Mouse (Mus musculus) lung, embryonic 16.5 days (tissue): Measurements from ENCODE around the gene Gm13691. TPM values are rescaled to one million over a fixed set of nuclear protein-coding genes. Genes with fewer than 3 reads are reported as not detected.
"Not testable (repeated sequence)": the region's sequence is repeated elsewhere in the genome, so short reads cannot be mapped to it uniquely, and the experiment has no call there.

Source experiments
- ATAC-seq: fragments of 200-750 bp; cut with Nextera tagmentation; 2 replicates; pipeline ENCODE4 v1.8.0; 2017; ENCODE audit warnings: low read depth, mild to moderate bottlenecking, moderate library complexity
- H3K27ac ChIP-seq: fragments of 300-500 bp; sonication (generic); 2 replicates; pipeline ENCODE4 v1.5.1; 2014; ENCODE audit warnings: mild to moderate bottlenecking, control low read depth, low read length
- H3K27me3 ChIP-seq: fragments of 300-500 bp; sonication (generic); 2 replicates; pipeline ENCODE4 v1.6.1; 2014; ENCODE audit warnings: low read depth, low read length, mixed read lengths; ENCODE audit not compliant: control insufficient read depth, insufficient read depth
- H3K36me3 ChIP-seq: fragments of 300-500 bp; sonication (generic); 2 replicates; pipeline ENCODE4 v1.6.1; 2014; ENCODE audit warnings: low read length; ENCODE audit not compliant: control insufficient read depth, insufficient read depth
- H3K4me1 ChIP-seq: fragments of 300-500 bp; sonication (generic); replicated peaks from 2 replicates; pipeline ENCODE4 v1.6.1; 2014; ENCODE audit warnings: low read length, mixed read lengths; ENCODE audit not compliant: control insufficient read depth, insufficient read depth
- H3K4me2 ChIP-seq: fragments of 300-500 bp; sonication (generic); 2 replicates; pipeline ENCODE4 v1.6.1; 2014; ENCODE audit warnings: low read depth, low read length, control low read depth
- H3K4me3 ChIP-seq: fragments of 300-500 bp; sonication (generic); 2 replicates; pipeline ENCODE4 v1.5.1; 2014; ENCODE audit warnings: mild to moderate bottlenecking, low read length, control low read depth
- H3K9ac ChIP-seq: fragments of 300-500 bp; sonication (generic); 2 replicates; pipeline ENCODE4 v1.6.1; 2014; ENCODE audit warnings: low read length, control low read depth
- H3K9me3 ChIP-seq: fragments of 300-500 bp; sonication (generic); 2 replicates; pipeline ENCODE4 v1.6.1; 2016; ENCODE audit warnings: low read length; ENCODE audit not compliant: control insufficient read depth
- WGBS: fragments of 180-500 bp; shearing (Covaris S2); extraction: QIAGEN DNeasy Blood & Tissue Kit; methylation state at CpG from one replicate; pipeline ENCODE4 v1.1.7; 2014; 5-methylcytosine and 5-hydroxymethylcytosine counted together
- polyA plus RNA-seq: library from polyadenylated mRNA; unstranded; fragments of >200 nt; fragmentation: Nextera tagmentation; extraction: Ambion mirVana; gene quantifications from 2 replicates; pipeline ENCODE4 v1.2.1, GENCODE M21; 2015

Gene Gm13691
- polyA plus RNA-seq, 1 experiment from 2014 or later: not detected

- not testable (repeated sequence) for H3K27ac ChIP-seq, H3K27me3 ChIP-seq, H3K4me3 ChIP-seq, ATAC-seq, H3K36me3 ChIP-seq, H3K4me2 ChIP-seq, H3K4me1 ChIP-seq, H3K9me3 ChIP-seq, H3K9ac ChIP-seq
- WGBS: no CpG with 5 or more reads among the region's 6 CpGs
Measured at GRCm38 (mm10) chr2:83984443-83984842, 5.9 kb upstream of the Gm13691 start, which contains the start of gene Gm13697. Gm13697 (plus strand) TSS chr2:83984743.

- H3K27me3 ChIP-seq, H3K36me3 ChIP-seq, H3K9me3 ChIP-seq, H3K4me1 ChIP-seq, H3K9ac ChIP-seq: not testable (repeated sequence)
- ATAC-seq: peak; percentile 83
- Histone ChIP-seq H3K27ac (peak overlapping the region; percentile 25; the same call in 1 of the 2 replicates), H3K4me2 (peak overlapping the region; percentile 9; the same call in 1 of the 2 replicates), H3K4me3 (peak overlapping the region; percentile 1; the same call in 1 of the 2 replicates)
- WGBS: 24% methylated on average over 7 of the region's 9 CpGs
Measured at GRCm38 (mm10) chr2:83993639-83994255, 3.4 kb downstream of the Gm13691 start.

- H3K9ac ChIP-seq, H3K9me3 ChIP-seq, H3K36me3 ChIP-seq, H3K4me1 ChIP-seq, H3K27me3 ChIP-seq, H3K27ac ChIP-seq, H3K4me3 ChIP-seq, ATAC-seq, H3K4me2 ChIP-seq: not testable (repeated sequence)
- no CpG with 5 or more reads among the region's 3 CpGs for WGBS
Measured at GRCm38 (mm10) chr2:83994526-83994925, 4.2 kb downstream of the Gm13691 start.

- Histone ChIP-seq H3K4me3 (no peak overlapping the region), H3K36me3 (no peaks in the 10 kb centered on the region), H3K9ac (no peak overlapping the region), H3K9me3 (no peaks in the 10 kb centered on the region), H3K4me2 (no peak overlapping the region), H3K27me3 (no peaks in the 10 kb centered on the region), H3K4me1 (no peaks in the 10 kb centered on the region), H3K27ac (no peak overlapping the region)
- no peak for ATAC-seq
- 48% methylated on average over 1 of the region's 1 CpGs for WGBS
Measured at GRCm38 (mm10) chr2:84008913-84009312, 18.6 kb downstream of the Gm13691 start.

- no peaks in the 10 kb centered on the region; the same call in 1 of the 2 replicates for H3K4me1 ChIP-seq
- WGBS: 55% methylated on average over 3 of the region's 3 CpGs
- no peak overlapping the region for H3K4me2 ChIP-seq
- H3K36me3 ChIP-seq: no peaks in the 10 kb centered on the region
- H3K9me3 ChIP-seq: no peaks in the 10 kb centered on the region
- H3K27ac ChIP-seq: no peak overlapping the region
- H3K27me3 ChIP-seq: no peaks in the 10 kb centered on the region
- no peak overlapping the region for H3K4me3 ChIP-seq
- no peak for ATAC-seq
- no peak overlapping the region for H3K9ac ChIP-seq
Measured at GRCm38 (mm10) chr2:84009818-84010217, 19.5 kb downstream of the Gm13691 start.

- peak overlapping the region; percentile 55 for H3K27ac ChIP-seq
- H3K4me2 ChIP-seq: 0 out of 2 replicates have a peak overlapping the region, but pooled peaks have one; percentile 6
- no peaks in the 10 kb centered on the region for H3K9me3 ChIP-seq
- no peaks in the 10 kb centered on the region for H3K36me3 ChIP-seq
- peak overlapping the region; percentile 20; the same call in 1 of the 2 replicates for H3K9ac ChIP-seq
- peaks cover 3% of the 10 kb centered on the region; the same call in 1 of the 2 replicates for H3K4me1 ChIP-seq
- 49% methylated on average over 6 of the region's 6 CpGs for WGBS
- no peaks in the 10 kb centered on the region for H3K27me3 ChIP-seq
- ATAC-seq: peak; percentile 57
- H3K4me3 ChIP-seq: no peak overlapping the region
Measured at GRCm38 (mm10) chr2:84014572-84014971, 24.2 kb downstream of the Gm13691 start.

GRCm38 (mm10) chr2:84016291-84016690 is 25.9 kb downstream of the Gm13691 start:
- not testable (repeated sequence) for ATAC-seq, H3K27ac ChIP-seq, H3K36me3 ChIP-seq, H3K4me3 ChIP-seq, H3K4me2 ChIP-seq, H3K9me3 ChIP-seq, H3K9ac ChIP-seq, H3K27me3 ChIP-seq, H3K4me1 ChIP-seq
- 72% methylated on average over 5 of the region's 5 CpGs for WGBS

GRCm38 (mm10) chr2:84018330-84018729 is 28.0 kb downstream of the Gm13691 start:
- H3K27ac ChIP-seq: peak overlapping the region; percentile 45
- 33% methylated on average over 3 of the region's 3 CpGs for WGBS
- ATAC-seq: no peak

GRCm38 (mm10) chr2:84019519-84020305 is 29.4 kb downstream of the Gm13691 start:
- Histone ChIP-seq H3K36me3 (no peaks in the 10 kb centered on the region), H3K4me3 (no peak overlapping the region), H3K9me3 (no peaks in the 10 kb centered on the region), H3K27me3 (no peaks in the 10 kb centered on the region), H3K4me2 (no peak overlapping the region), H3K4me1 (peaks cover 3% of the 10 kb centered on the region; the same call in 1 of the 2 replicates), H3K9ac (no peak overlapping the region), H3K27ac (peak overlapping the region; percentile 56)
- WGBS: 58% methylated on average over 8 of the region's 8 CpGs
- peak; percentile 85 for ATAC-seq

More at GRCm38 (mm10) chr2:84018330-84018729, 28.0 kb downstream of the Gm13691 start:
- Histone ChIP-seq H3K9me3 (no peaks in the 10 kb centered on the region), H3K4me3 (no peak overlapping the region), H3K4me2 (no peak overlapping the region), H3K4me1 (peaks cover 3% of the 10 kb centered on the region; the same call in 1 of the 2 replicates), H3K36me3 (no peaks in the 10 kb centered on the region), H3K9ac (no peak overlapping the region), H3K27me3 (no peaks in the 10 kb centered on the region)
